ENCODE assay signal across 25 mouse cellular contexts in the genomic region with DNA sequence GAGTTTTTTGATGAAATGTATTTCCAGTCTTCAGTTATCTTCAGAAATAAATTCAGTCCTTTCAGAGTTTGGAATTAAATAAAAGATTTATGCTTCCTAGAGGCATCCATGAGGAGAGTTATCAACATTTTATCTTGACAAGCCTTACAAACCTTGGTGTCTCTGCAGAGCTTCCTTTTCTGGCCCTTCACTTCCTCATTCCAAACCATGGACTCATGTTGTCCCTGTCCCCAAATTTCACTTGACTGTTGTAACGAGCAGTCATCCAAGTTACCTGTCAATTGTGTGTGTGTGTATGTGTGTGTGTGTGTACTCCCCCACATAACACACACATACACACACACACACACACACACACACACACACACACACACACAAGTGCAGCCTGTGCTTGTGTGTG. TPM values are rescaled to one million over a fixed set of nuclear protein-coding genes. Genes with fewer than 3 reads are reported as not detected.
DNase-seq lines count a peak whose midpoint lies in the region; ATAC-seq and TF ChIP-seq lines count a peak whose summit lies in the region.
"Had no signal": no experiment of that assay in that cellular context is flagged by ENCODE, and none has a peak within 500 bp of the region (broad histone marks: within the 10 kb centered on the region; RNA-seq: fewer than 3 reads in every experiment).

No protein-coding gene starts in this region.

- peaks cover 0 to 2% of the 10 kb centered on the region in 2 experiments; a peak in 2 of 4 replicates for H3K27me3 ChIP-seq in MEL (ENCODE audit: control insufficient read depth in 1 of 2, insufficient read depth in 2 of 2, low read length in 2 of 2)
- H3K27me3 ChIP-seq in heart, embryonic 12.5 days (replicated peaks), result no peaks in the 10 kb centered on the region
- H3K27me3 ChIP-seq: forebrain, embryonic 13.5 days; heart, embryonic 15.5 days had no signal

- peak; percentile 74 for ATAC-seq in granulocyte monocyte progenitor cell, adult 5-6 weeks (replicated peaks; ENCODE audit: poor library complexity, severe bottlenecking)
- ATAC-seq in heart, embryonic 12.5 days (ENCODE audit: insufficient number of reproducible peaks, low FRiP score), result no peak
- ATAC-seq: forebrain, embryonic 13.5 days; forebrain, embryonic 16.5 days; hindbrain, postnatal 0 days; inflammation-experienced regulatory T-cells, adult 6 months had no signal

- H3K9ac ChIP-seq in MEL (ENCODE audit: control insufficient read depth, low read depth, low read length, poor library complexity, severe bottlenecking), result no peak overlapping the region
- H3K9ac ChIP-seq in heart, embryonic 12.5 days, result no peak overlapping the region
- H3K9ac ChIP-seq: forebrain, embryonic 13.5 days; heart, embryonic 15.5 days; hindbrain, embryonic 14.5 days had no signal

- H3K79me2 ChIP-seq in MEL (ENCODE audit: control insufficient read depth, insufficient read depth, low read length, poor library complexity), result no peaks in the 10 kb centered on the region

- no peak overlapping the region for H3K4me2 ChIP-seq in heart, embryonic 12.5 days
- H3K4me2 ChIP-seq: forebrain, embryonic 13.5 days; heart, embryonic 11.5 days; heart, embryonic 15.5 days; hindbrain, embryonic 14.5 days had no signal

- no peak overlapping the region for H3K4me3 ChIP-seq in MEL (ENCODE audit: control insufficient read depth in 1 of 2, insufficient read depth in 1 of 2, low read depth in 2 of 2, low read length in 2 of 2)
- H3K4me3 ChIP-seq in heart, embryonic 12.5 days, result no peak overlapping the region
- H3K4me3 ChIP-seq: forebrain, embryonic 10.5 days; forebrain, embryonic 13.5 days; heart, embryonic 15.5 days had no signal

- TF ChIP-seq RAD21 in MEL (IDR thresholded peaks at IDR 0.05; ENCODE audit: low read depth, low read length), result no peak

- no peaks in the 10 kb centered on the region for H3K36me3 ChIP-seq in MEL (ENCODE audit: control insufficient read depth in 1 of 2, insufficient read depth in 2 of 2, low read length in 2 of 2)
- no peaks in the 10 kb centered on the region for H3K36me3 ChIP-seq in heart, embryonic 12.5 days
- H3K36me3 ChIP-seq: forebrain, embryonic 10.5 days; heart, embryonic 15.5 days had no signal

- TF ChIP-seq CTCF in MEL (IDR thresholded peaks at IDR 0.05 in 2 of 3, conservative IDR thresholded peaks at IDR 0.05 in 1 of 3; ENCODE audit: control insufficient read depth in 1 of 3, insufficient read depth in 1 of 3, low read depth in 2 of 3, low read length in 3 of 3, poor library complexity in 1 of 3, severe bottlenecking in 1 of 3), result no peak

- peak; percentile 16 for DNase-seq in 416B (ENCODE audit: low read depth)
- DNase-seq in MEL (ENCODE audit: low read depth, low spot score), result peak; percentile 2
- no peak for DNase-seq in heart, postnatal 36 days
- DNase-seq in right cerebral cortex, postnatal 14 days, result no peak
- DNase-seq: adrenal gland, adult 8-10 months; adrenal gland, postnatal 25 days; cerebellum, adult 11-12 months; cerebellum, adult 8-10 months; cerebellum, postnatal 10 days; cerebellum, postnatal 36 days; gastrocnemius, postnatal 10 days; gastrocnemius, postnatal 36 days; heart, adult 11 months; heart, postnatal 10 days; heart, postnatal 4 days had no signal

- no peaks in the 10 kb centered on the region for H3K4me1 ChIP-seq in MEL (ENCODE audit: control insufficient read depth in 1 of 2, insufficient read depth in 2 of 2, low read length in 2 of 2)
- H3K4me1 ChIP-seq in heart, embryonic 12.5 days (replicated peaks), result 0 out of 2 replicates have a peak, but pooled peaks cover 5% of the 10 kb centered on the region
- H3K4me1 ChIP-seq: forebrain, embryonic 10.5 days; forebrain, embryonic 13.5 days; heart, embryonic 15.5 days had no signal

- TF ChIP-seq EP300 in MEL (IDR thresholded peaks at IDR 0.05; ENCODE audit: low read depth in 1 of 2, low read length in 2 of 2), result no peak

- H3K27ac ChIP-seq in MEL (ENCODE audit: control insufficient read depth, low read depth, low read length), result no peak overlapping the region
- H3K27ac ChIP-seq in heart, embryonic 12.5 days (ENCODE audit: poor library complexity, severe bottlenecking), result no peak overlapping the region
- H3K27ac ChIP-seq: forebrain, embryonic 10.5 days; forebrain, embryonic 13.5 days; heart, embryonic 15.5 days; hindbrain, embryonic 14.5 days; hindbrain, postnatal 0 days had no signal

- H3K9me3 ChIP-seq in MEL (replicated peaks; ENCODE audit: insufficient read depth, low read length), result no peaks in the 10 kb centered on the region
- H3K9me3 ChIP-seq in heart, embryonic 12.5 days (replicated peaks), result peaks cover 3% of the 10 kb centered on the region
- H3K9me3 ChIP-seq: forebrain, embryonic 13.5 days; heart, embryonic 15.5 days had no signal

- no peak for TF ChIP-seq POLR2A in MEL (IDR thresholded peaks at IDR 0.05; ENCODE audit: control insufficient read depth in 1 of 2, insufficient read depth in 1 of 2, low read depth in 1 of 2, low read length in 2 of 2, poor library complexity in 1 of 2)

- 79% methylated on average over 1 of the region's 1 CpGs for WGBS in heart, embryonic 12.5 days

- intact Hi-C loops in heart, postnatal 36 days (cut with DNase I), result no loop called here

TF ChIP-seq in MEL, 35 proteins besides CTCF, POLR2A, EP300 and RAD21:
- no peak for TF ChIP-seq MXI1 (IDR thresholded peaks at IDR 0.05; ENCODE audit: low read depth, low read length)
- TF ChIP-seq GABPA (IDR thresholded peaks at IDR 0.05; ENCODE audit: low read depth, low read length), result no peak
- no peak for TF ChIP-seq ZNF384 (IDR thresholded peaks at IDR 0.05; ENCODE audit: low read depth, low read length)

RNA-seq across cellular contexts. Expression of gene Magi3, which starts 26.9 kb away (rescaled TPM):
- 0.03 and 0.04 TPM in 2 replicates for total RNA-seq in MEL (2012; rRNA removed)
- under 1 TPM in 1 of 2 experiments, not detected in 1; 0.18 TPM for polyA plus RNA-seq in MEL (2012; ENCODE audit: insufficient read depth in 1 of 2, insufficient read length in 2 of 2, low read depth in 1 of 2, low replicate concordance in 2 of 2, missing spikeins in 1 of 2)
- total RNA-seq in granulocyte monocyte progenitor cell, adult 5-6 weeks (2014; fragmentation: Nextera tagmentation), result 3.4 and 5.7 TPM in 2 replicates
- total RNA-seq in granulocyte monocyte progenitor cell, adult 5-6 weeks (2017), result 8.6 and 9.1 TPM in 2 replicates
- total RNA-seq in heart, postnatal 36 days (2021), result 10 to 100 TPM; 27.0 to 42.0 TPM
- polyA plus RNA-seq in heart, embryonic 12.5 days (2016; fragmentation: Nextera tagmentation; extraction: Ambion mirVana), result 9.1 and 10.3 TPM in 2 replicates

Comparison
In these comparisons a context has a peak if more than half of its experiments do, and no peak if none do; other contexts are left out.
1. DNase-seq: peak in 416B (single experiment) and MEL (single experiment); none in heart, postnatal 36 days (0 of 2) and right cerebral cortex, postnatal 14 days (single experiment).